Mouse (Mus musculus) liver, embryonic 14.5 days (tissue): ENCODE measurements around the gene Aanat. TPM values are rescaled to one million over a fixed set of nuclear protein-coding genes. Genes with fewer than 3 reads are reported as not detected.

ENCODE experiments used
- ATAC-seq: fragments of 200-750 bp; cut with Nextera tagmentation; 2 replicates; pipeline ENCODE4 v1.8.0; 2017; ENCODE audit warnings: moderate number of reproducible peaks, mild to moderate bottlenecking, moderate library complexity; ENCODE audit not compliant: insufficient read depth
- DNase-seq, 3 experiments: peaks; one replicate each; pipeline ENCODE4 v3.0.0-alpha.2; 2012 to 2013; ENCODE audit warnings: low read depth in 3 of 3, low spot score in 3 of 3
- H3K27ac ChIP-seq: fragments of 300-500 bp; sonication (generic); 2 replicates; pipeline ENCODE4 v1.5.1; 2014; ENCODE audit warnings: moderate library complexity, mild to moderate bottlenecking, control low read depth, inconsistent platforms
- H3K27me3 ChIP-seq: fragments of 300-500 bp; sonication (generic); 2 replicates; pipeline ENCODE4 v1.6.1; 2014; ENCODE audit warnings: mild to moderate bottlenecking, low read length, moderate library complexity; ENCODE audit not compliant: control insufficient read depth, insufficient read depth
- H3K36me3 ChIP-seq: fragments of 300-500 bp; sonication (generic); replicated peaks from 2 replicates; pipeline ENCODE4 v1.6.1; 2014; ENCODE audit warnings: low read depth; ENCODE audit not compliant: control insufficient read depth, insufficient read depth
- H3K4me1 ChIP-seq, 2 experiments: fragments of 200-500 bp in 1 of 2; fragments of 300-500 bp in 1 of 2; sonication (generic) in 1 of 2; replicated peaks; 2 replicates each; pipeline ENCODE4 v1.6.1; 2012 to 2014; ENCODE audit warnings: antibody characterized with exemption in 1 of 2, inconsistent platforms in 1 of 2, low read length in 1 of 2; ENCODE audit not compliant: control insufficient read depth in 2 of 2, insufficient read depth in 2 of 2
- H3K4me2 ChIP-seq: fragments of 300-500 bp; sonication (generic); 2 replicates; pipeline ENCODE4 v1.6.1; 2014; ENCODE audit warnings: low read depth, mild to moderate bottlenecking, control low read depth, moderate library complexity
- H3K4me3 ChIP-seq, 2 experiments: fragments of 200-500 bp in 1 of 2; fragments of 300-500 bp in 1 of 2; sonication (generic) in 1 of 2; 2 replicates each; pipeline ENCODE4 v1.5.1; 2012 to 2014; ENCODE audit warnings: low read depth in 2 of 2, low read length in 2 of 2, mild to moderate bottlenecking in 2 of 2, control low read depth in 1 of 2, inconsistent platforms in 1 of 2, moderate library complexity in 1 of 2; ENCODE audit not compliant: insufficient read depth in 1 of 2
- H3K9ac ChIP-seq: fragments of 300-500 bp; sonication (generic); replicated peaks from 2 replicates; pipeline ENCODE4 v1.6.1; 2014; ENCODE audit warnings: mild to moderate bottlenecking, control low read depth, moderate library complexity
- H3K9me3 ChIP-seq: fragments of 300-500 bp; sonication (generic); 2 replicates; pipeline ENCODE4 v1.6.1; 2016; ENCODE audit warnings: low read length, mixed read lengths; ENCODE audit not compliant: control insufficient read depth
- CTCF ChIP-seq: IDR thresholded peaks from 2 replicates; pipeline ENCODE4 v1.5.1; 2016; ENCODE audit warnings: antibody characterized with exemption, low read depth, control low read depth
- EP300 ChIP-seq: IDR thresholded peaks from 2 replicates; pipeline ENCODE4 v1.6.1; 2016; ENCODE audit warnings: antibody characterized with exemption, low read depth
- WGBS: fragments of 180-500 bp; shearing (Covaris S2); extraction: QIAGEN DNeasy Blood & Tissue Kit; methylation state at CpG from one replicate; pipeline ENCODE4 v1.1.7; 2014; ENCODE audit not compliant: insufficient replicate concordance; 5-methylcytosine and 5-hydroxymethylcytosine counted together
- polyA plus RNA-seq, 2 experiments: library from polyadenylated mRNA; depleted of rRNA in 1 of 2; stranded (reverse) in 1 of 2; unstranded in 1 of 2; fragments of >200 nt; fragmentation: Nextera tagmentation in 1 of 2; extraction: Ambion mirVana in 1 of 2; gene quantifications; 2 replicates each; pipeline versions ENCODE4 v1.2.1 to v1.2.3; 2012 to 2014

Aanat gene
- polyA plus RNA-seq, 2 experiments = not detected

GRCm38 (mm10) chr11:116626299-116627071, 40.3 kb downstream of the Aanat start, which contains the start of gene Rhbdf2:
Gene Rhbdf2 (minus strand): TSS chr11:116627019.
- H3K4me1 ChIP-seq = peaks cover 30 to 37% of the 10 kb centered on the region in 2 experiments
- no peak within 1 kb of the TSS for H3K9ac ChIP-seq
- H3K4me3 ChIP-seq = no peak within 1 kb of the TSS
- no peaks in the 10 kb centered on the region for H3K36me3 ChIP-seq
- ATAC-seq = no peak
- no peaks in the 10 kb centered on the region for H3K9me3 ChIP-seq
- DNase-seq = no peak
- no peak for TF ChIP-seq EP300
- no peak for TF ChIP-seq CTCF
- H3K27me3 ChIP-seq = no peaks in the 10 kb centered on the region
- no peak within 1 kb of the TSS for H3K4me2 ChIP-seq
- WGBS = 72% methylated on average over 10 of the region's 10 CpGs
- H3K27ac ChIP-seq = no peak within 1 kb of the TSS; the same call in 1 of the 2 replicates

GRCm38 (mm10) chr11:116627072-116628020, 41.1 kb downstream of the Aanat start:
- DNase-seq (no peak), ATAC-seq (no peak)
- no peak overlapping the region for H3K4me2 ChIP-seq
- H3K27ac ChIP-seq = no peak overlapping the region
- no peaks in the 10 kb centered on the region for H3K36me3 ChIP-seq
- no peak overlapping the region for H3K4me3 ChIP-seq
- no peak overlapping the region for H3K9ac ChIP-seq
- H3K27me3 ChIP-seq = no peaks in the 10 kb centered on the region
- no peaks in the 10 kb centered on the region for H3K9me3 ChIP-seq
- WGBS = 18% methylated on average over 10 of the region's 10 CpGs
- H3K4me1 ChIP-seq = peaks cover 22 to 28% of the 10 kb centered on the region in 2 experiments
- TF ChIP-seq EP300 (no peak), CTCF (peak; percentile 70)

- no peak overlapping the region for H3K9ac ChIP-seq
- DNase-seq (peak; percentile 69 to 78 (median 74)), ATAC-seq (0 out of 2 replicates have a peak, but pooled peaks have one; percentile 13)
- no peaks in the 10 kb centered on the region for H3K36me3 ChIP-seq
- TF ChIP-seq EP300 (no peak), CTCF (peak; percentile 99)
- no peak overlapping the region for H3K27ac ChIP-seq
- H3K4me1 ChIP-seq = peaks cover 14 to 18% of the 10 kb centered on the region in 2 experiments
- 60% methylated on average over 9 of the region's 9 CpGs for WGBS
- H3K9me3 ChIP-seq = no peaks in the 10 kb centered on the region
- no peak overlapping the region for H3K4me3 ChIP-seq
- H3K4me2 ChIP-seq = no peak overlapping the region
- H3K27me3 ChIP-seq = no peaks in the 10 kb centered on the region
These were observed 42.5 kb downstream of the Aanat start for GRCm38 (mm10) chr11:116628712-116629111.

GRCm38 (mm10) chr11:116629472-116629871, 43.2 kb downstream of the Aanat start:
- DNase-seq (no peak), ATAC-seq (no peak)
- no peak for TF ChIP-seq CTCF
- no peak for TF ChIP-seq EP300
- H3K9me3 ChIP-seq = no peaks in the 10 kb centered on the region
- no peaks in the 10 kb centered on the region for H3K27me3 ChIP-seq
- H3K4me3 ChIP-seq = no peak overlapping the region
- no peak overlapping the region for H3K4me2 ChIP-seq
- H3K4me1 ChIP-seq = peaks cover 11 to 15% of the 10 kb centered on the region in 2 experiments
- no peak overlapping the region for H3K9ac ChIP-seq
- H3K27ac ChIP-seq = no peak overlapping the region
- H3K36me3 ChIP-seq = no peaks in the 10 kb centered on the region
- 61% methylated on average over 6 of the region's 6 CpGs for WGBS
